Mouse (Mus musculus): ENCODE measurements around the gene Klf17. TPM values are rescaled to one million over a fixed set of nuclear protein-coding genes. Genes with fewer than 3 reads are reported as not detected.
"Not testable (repeated sequence)": the region's sequence is repeated elsewhere in the genome, so short reads cannot be mapped to it uniquely, and the experiment has no call there.

The Klf17 gene
- not detected for polyA plus RNA-seq (2017; shearing (Covaris generic))

GRCm38 (mm10) chr4:117765416-117765815 lies at the start of gene Klf17:
TSS of gene Klf17 (minus strand) at chr4:117765648.
- no peak for ATAC-seq

- no peak for ATAC-seq
Measured at GRCm38 (mm10) chr4:117814333-117814732, 48.9 kb upstream of the Klf17 start.

GRCm38 (mm10) chr4:117813591-117814192 lies 48.2 kb upstream of the Klf17 start:
- no peak for ATAC-seq

- ATAC-seq: no peak
Measured at GRCm38 (mm10) chr4:117810933-117811332, 45.5 kb upstream of the Klf17 start.

- ATAC-seq: no peak
Measured at GRCm38 (mm10) chr4:117806992-117807391, 41.5 kb upstream of the Klf17 start.

- no peak for ATAC-seq
Measured at GRCm38 (mm10) chr4:117799904-117800303, 34.5 kb upstream of the Klf17 start.

GRCm38 (mm10) chr4:117788308-117788707 lies 22.9 kb upstream of the Klf17 start:
- no peak for ATAC-seq

- no peak for ATAC-seq
Measured at GRCm38 (mm10) chr4:117786963-117787362, 21.5 kb upstream of the Klf17 start.

GRCm38 (mm10) chr4:117782908-117783307 lies 17.5 kb upstream of the Klf17 start:
- ATAC-seq: no peak

- no peak for ATAC-seq
Measured at GRCm38 (mm10) chr4:117772960-117773359, 7.5 kb upstream of the Klf17 start.

GRCm38 (mm10) chr4:117770935-117771334 lies 5.5 kb upstream of the Klf17 start:
- ATAC-seq: no peak

- no peak for ATAC-seq
Measured at GRCm38 (mm10) chr4:117760151-117760550, 5.3 kb downstream of the Klf17 start.

- not testable (repeated sequence) for ATAC-seq
Measured at GRCm38 (mm10) chr4:117752469-117752868, 13.0 kb downstream of the Klf17 start.

- ATAC-seq: no peak
Measured at GRCm38 (mm10) chr4:117737559-117737958, 27.9 kb downstream of the Klf17 start.

- ATAC-seq: no peak
Measured at GRCm38 (mm10) chr4:117731926-117732325, 33.5 kb downstream of the Klf17 start.

- no peak for ATAC-seq
Measured at GRCm38 (mm10) chr4:117724112-117724511, 41.3 kb downstream of the Klf17 start, which contains the start of gene Gm12845. TSS of gene Gm12845 (plus strand) at chr4:117724412.

- ATAC-seq: no peak
Measured at GRCm38 (mm10) chr4:117713303-117714098, 51.9 kb downstream of the Klf17 start.

- ATAC-seq: no peak
Measured at GRCm38 (mm10) chr4:117712314-117712713, 53.1 kb downstream of the Klf17 start.

GRCm38 (mm10) chr4:117708780-117709550 lies 56.5 kb downstream of the Klf17 start:
- no peak for ATAC-seq

Measured in activated CD4-positive, CD25-positive, alpha-beta regulatory T cell, adult 4 months (primary cell).